Mouse (Mus musculus): ENCODE data around the gene Slc35f2. TPM values are rescaled to one million over a fixed set of nuclear protein-coding genes. Genes with fewer than 3 reads are reported as not detected.

Slc35f2 gene
- total and polyA plus RNA-seq, 3 experiments: not detected

DNA sequence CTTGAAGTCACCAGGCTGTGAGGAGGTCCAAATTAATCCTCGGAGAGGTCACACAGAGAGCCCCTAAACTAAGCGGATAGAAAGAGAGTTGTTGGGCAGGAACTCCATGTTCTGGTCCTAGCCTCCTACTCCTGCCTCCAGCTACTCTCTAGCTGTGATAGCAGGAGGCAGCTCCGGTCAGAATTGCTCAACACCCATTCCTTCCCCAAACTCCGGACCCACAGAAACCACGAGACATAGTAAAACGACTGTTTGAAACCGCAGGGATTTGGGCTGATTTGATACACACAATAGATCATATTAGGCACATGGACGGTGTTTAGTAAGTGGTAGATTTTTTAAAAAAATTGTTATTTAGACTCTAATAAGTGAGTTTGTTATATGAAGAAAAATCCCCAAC, 6.6 kb upstream of the Slc35f2 start:
- DNase-seq (ENCODE audit: low read depth, low spot score): no peak
- TF ChIP-seq ETS1 (IDR thresholded peaks at IDR 0.05; ENCODE audit: low read depth, low read length) (no peak), NRF1 (IDR thresholded peaks at IDR 0.05; ENCODE audit: insufficient read depth, low read depth, low read length, poor library complexity, severe bottlenecking) (no peak), KAT2A (conservative IDR thresholded peaks at IDR 0.05; ENCODE audit: low read depth, low read length) (no peak), MYB (IDR thresholded peaks at IDR 0.05; ENCODE audit: low read depth, low read length) (no peak), EP300 (IDR thresholded peaks at IDR 0.05; ENCODE audit: low read depth in 1 of 2, low read length in 2 of 2) (no peak), MYC (IDR thresholded peaks at IDR 0.05; ENCODE audit: low read depth, low read length) (no peak), POLR2AphosphoS2 (IDR thresholded peaks at IDR 0.05; ENCODE audit: low read length) (no peak), POLR2A (IDR thresholded peaks at IDR 0.05; ENCODE audit: control insufficient read depth in 1 of 2, insufficient read depth in 1 of 2, low read depth in 1 of 2, low read length in 2 of 2, poor library complexity in 1 of 2) (no peak), USF2 (IDR thresholded peaks at IDR 0.05; ENCODE audit: borderline replicate concordance in 1 of 2, insufficient read depth in 1 of 2, low read depth in 1 of 2, low read length in 2 of 2) (no peak), USF1 (IDR thresholded peaks at IDR 0.05; ENCODE audit: low read depth, low read length) (no peak), MXI1 (IDR thresholded peaks at IDR 0.05; ENCODE audit: low read depth, low read length) (no peak), TBP (IDR thresholded peaks at IDR 0.05; ENCODE audit: low read depth, low read length) (no peak), RAD21 (IDR thresholded peaks at IDR 0.05; ENCODE audit: low read depth, low read length) (no peak), ZMIZ1 (IDR thresholded peaks at IDR 0.05; ENCODE audit: low read depth, low read length) (no peak), TAL1 (IDR thresholded peaks at IDR 0.05; ENCODE audit: low read length) (no peak), ZKSCAN1 (IDR thresholded peaks at IDR 0.05; ENCODE audit: low read depth, low read length) (no peak), MEF2A (IDR thresholded peaks at IDR 0.05; ENCODE audit: extremely low read depth, insufficient replicate concordance, low read depth, low read length, poor library complexity, severe bottlenecking) (no peak), MAZ (IDR thresholded peaks at IDR 0.05; ENCODE audit: low read depth, low read length) (no peak), MAFK (IDR thresholded peaks at IDR 0.05; ENCODE audit: borderline replicate concordance, low read depth, low read length) (no peak), RCOR1 (IDR thresholded peaks at IDR 0.05; ENCODE audit: low read depth, low read length) (no peak)
- no peak overlapping the region for H3K4me3 ChIP-seq (ENCODE audit: control insufficient read depth in 1 of 2, insufficient read depth in 1 of 2, low read depth in 2 of 2, low read length in 2 of 2)
- no peak overlapping the region for H3K9ac ChIP-seq (ENCODE audit: control insufficient read depth, low read depth, low read length, poor library complexity, severe bottlenecking)
- no peak overlapping the region for H3K27ac ChIP-seq (ENCODE audit: control insufficient read depth, low read depth, low read length)
- no peaks in the 10 kb centered on the region for H3K4me1 ChIP-seq (ENCODE audit: control insufficient read depth in 1 of 2, insufficient read depth in 2 of 2, low read length in 2 of 2)
- no peaks in the 10 kb centered on the region for H3K9me3 ChIP-seq (replicated peaks; ENCODE audit: insufficient read depth, low read length)
- no peaks in the 10 kb centered on the region for H3K36me3 ChIP-seq (ENCODE audit: control insufficient read depth in 1 of 2, insufficient read depth in 2 of 2, low read length in 2 of 2)
- H3K79me2 ChIP-seq (ENCODE audit: control insufficient read depth, insufficient read depth, low read length, poor library complexity): no peaks in the 10 kb centered on the region
- peaks cover 0 to 1% of the 10 kb centered on the region in 2 experiments; a peak in 2 of 4 replicates for H3K27me3 ChIP-seq (ENCODE audit: control insufficient read depth in 1 of 2, insufficient read depth in 2 of 2, low read length in 2 of 2)

DNA sequence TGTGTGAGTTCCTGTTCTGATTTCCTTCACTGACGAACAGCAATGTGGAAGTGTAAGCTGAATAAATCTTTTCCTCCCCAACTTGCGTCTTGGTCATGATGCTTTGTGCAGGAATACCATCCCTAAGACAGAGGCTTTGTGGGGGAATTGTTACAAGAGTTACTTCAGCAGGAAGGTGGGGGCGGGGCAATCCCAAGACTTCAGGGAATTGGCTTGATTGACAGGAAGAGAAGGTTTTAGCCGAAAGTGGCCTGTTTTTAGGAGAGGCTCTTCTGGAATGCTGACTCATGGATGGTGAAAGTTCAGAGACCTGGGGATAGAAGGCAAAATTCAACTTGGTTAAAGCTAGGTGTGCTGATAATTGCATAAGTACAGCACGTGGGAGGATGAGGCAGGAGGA, 2.9 kb upstream of the Slc35f2 start:
- H3K36me3 ChIP-seq (ENCODE audit: control insufficient read depth in 1 of 2, insufficient read depth in 2 of 2, low read length in 2 of 2): no peaks in the 10 kb centered on the region
- no peak for TF ChIP-seq POLR2AphosphoS5 (IDR thresholded peaks at IDR 0.05; ENCODE audit: borderline replicate concordance, low read depth, low read length)
- no peak for TF ChIP-seq EP300 (IDR thresholded peaks at IDR 0.05; ENCODE audit: low read depth in 1 of 2, low read length in 2 of 2)
- no peak for TF ChIP-seq HCFC1 (IDR thresholded peaks at IDR 0.05; ENCODE audit: low read depth, low read length)
- no peak for TF ChIP-seq MEF2A (IDR thresholded peaks at IDR 0.05; ENCODE audit: extremely low read depth, insufficient replicate concordance, low read depth, low read length, poor library complexity, severe bottlenecking)
- no peak for TF ChIP-seq CTCF (IDR thresholded peaks at IDR 0.05 in 2 of 3, conservative IDR thresholded peaks at IDR 0.05 in 1 of 3; ENCODE audit: control insufficient read depth in 1 of 3, insufficient read depth in 1 of 3, low read depth in 2 of 3, low read length in 3 of 3, poor library complexity in 1 of 3, severe bottlenecking in 1 of 3)
- TF ChIP-seq RAD21 (IDR thresholded peaks at IDR 0.05; ENCODE audit: low read depth, low read length): no peak
- H3K9me3 ChIP-seq (replicated peaks; ENCODE audit: insufficient read depth, low read length): no peaks in the 10 kb centered on the region
- no peaks in the 10 kb centered on the region for H3K79me2 ChIP-seq (ENCODE audit: control insufficient read depth, insufficient read depth, low read length, poor library complexity)
- no peak overlapping the region for H3K27ac ChIP-seq (ENCODE audit: control insufficient read depth, low read depth, low read length)
- DNase-seq (ENCODE audit: low read depth, low spot score): no peak
- H3K27me3 ChIP-seq (ENCODE audit: control insufficient read depth in 1 of 2, insufficient read depth in 2 of 2, low read length in 2 of 2): peaks cover 0 to 1% of the 10 kb centered on the region in 2 experiments; a peak in 2 of 4 replicates
- no peak overlapping the region for H3K4me3 ChIP-seq (ENCODE audit: control insufficient read depth in 1 of 2, insufficient read depth in 1 of 2, low read depth in 2 of 2, low read length in 2 of 2)
- H3K4me1 ChIP-seq (ENCODE audit: control insufficient read depth in 1 of 2, insufficient read depth in 2 of 2, low read length in 2 of 2): no peaks in the 10 kb centered on the region
- no peak overlapping the region for H3K9ac ChIP-seq (ENCODE audit: control insufficient read depth, low read depth, low read length, poor library complexity, severe bottlenecking)
